Mouse (Mus musculus) liver, adult (tissue): ENCODE results near the gene Igf2r.

Experiments
- GATA4 ChIP-seq: IDR thresholded peaks from 2 replicates; pipeline ENCODE4 v1.6.1; 2014; ENCODE audit warnings: mild to moderate bottlenecking, low read length; ENCODE audit not compliant: insufficient replicate concordance

Gene Igf2r

GRCm38 (mm10) chr17:12744071-12744470 is 25.4 kb downstream of the Igf2r start:
- TF ChIP-seq GATA4, result no peak

GRCm38 (mm10) chr17:12742151-12742908 is 27.1 kb downstream of the Igf2r start:
- TF ChIP-seq GATA4, result no peak

DNA sequence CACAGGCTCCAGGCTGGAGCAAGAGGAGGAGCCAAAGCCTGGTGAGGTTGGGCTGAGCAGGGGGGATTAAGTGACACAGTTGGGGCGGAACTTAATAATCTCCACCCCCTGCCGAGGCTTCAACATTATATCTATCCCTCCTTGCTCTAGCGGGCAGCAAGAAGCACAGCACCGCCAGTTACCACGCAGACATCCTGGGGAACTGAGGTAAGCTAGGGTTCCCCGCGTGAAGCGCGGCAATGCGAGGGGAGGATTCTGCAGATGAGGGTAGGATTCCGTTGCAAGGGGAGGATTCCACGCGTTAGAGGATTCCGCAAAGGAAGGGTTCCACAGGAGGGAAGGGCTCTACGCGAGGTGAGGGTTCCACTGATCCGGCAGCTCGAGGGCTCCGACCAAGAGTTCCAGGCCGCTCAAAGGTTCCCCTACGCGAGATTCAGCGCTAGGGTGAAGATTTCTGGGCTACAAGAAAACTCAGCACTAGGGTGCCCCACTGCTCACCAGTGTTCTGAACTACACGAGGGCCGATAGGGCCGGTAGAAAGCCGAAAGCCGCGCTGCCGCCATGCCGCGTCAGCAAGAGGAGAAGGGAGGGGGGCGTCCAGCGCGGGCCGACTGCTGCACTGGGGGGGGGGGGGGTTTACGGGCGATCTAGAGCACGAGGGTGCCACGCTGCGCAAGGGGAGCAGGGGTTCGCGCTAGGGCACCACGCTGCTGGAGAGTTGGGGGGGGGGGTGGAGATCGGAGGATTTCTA is 28.1 kb downstream of the Igf2r start:
- no peak for TF ChIP-seq GATA4

- peak; percentile 42; the same call in 1 of the 2 replicates for TF ChIP-seq GATA4
Measured at GRCm38 (mm10) chr17:12740317-12740716, 29.1 kb downstream of the Igf2r start.

DNA sequence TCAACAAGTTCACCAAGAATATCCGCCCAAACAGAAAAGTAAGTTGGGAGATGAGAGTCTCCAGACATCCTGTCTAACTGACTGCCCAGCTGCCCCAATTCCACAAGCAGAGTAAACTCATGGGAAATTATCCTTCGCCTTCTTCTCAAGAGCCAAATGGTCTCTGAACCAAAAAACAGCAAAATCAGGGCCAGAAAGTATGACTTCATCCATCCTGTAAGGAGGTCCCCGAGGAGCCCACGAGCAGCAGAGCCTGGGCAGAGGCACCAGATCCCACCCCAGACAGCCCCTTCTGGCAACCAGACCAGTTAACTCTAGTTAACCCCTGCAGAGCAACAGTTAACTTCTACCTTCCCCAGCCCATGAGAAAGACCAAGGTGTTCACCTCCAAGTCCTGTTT is 29.9 kb downstream of the Igf2r start:
- TF ChIP-seq GATA4, result no peak

GRCm38 (mm10) chr17:12737934-12738333 is 31.5 kb downstream of the Igf2r start:
- no peak for TF ChIP-seq GATA4

GRCm38 (mm10) chr17:12734205-12734857 is 35.1 kb downstream of the Igf2r start:
- TF ChIP-seq GATA4, result no peak

DNA sequence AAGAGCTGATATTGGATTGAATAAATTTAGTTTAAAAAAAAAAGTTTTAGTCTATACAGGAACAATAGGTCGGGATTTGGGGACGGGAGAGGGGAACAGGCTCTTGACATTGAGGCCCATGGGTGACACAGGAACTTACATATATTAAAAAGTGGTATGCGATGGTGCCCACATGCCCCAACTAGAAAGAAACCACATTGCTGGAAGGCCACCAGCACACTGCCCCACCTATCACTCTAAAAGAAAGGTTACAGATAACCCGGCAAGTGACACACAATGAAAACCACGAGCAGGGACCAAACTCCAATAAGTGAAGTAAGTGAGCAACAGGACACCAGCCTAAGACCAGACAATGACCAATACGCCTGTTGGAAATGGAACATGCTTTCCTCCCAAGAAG is 36.3 kb downstream of the Igf2r start:
- no peak for TF ChIP-seq GATA4

- no peak for TF ChIP-seq GATA4
Measured at GRCm38 (mm10) chr17:12728536-12728935, 40.9 kb downstream of the Igf2r start.

GRCm38 (mm10) chr17:12727748-12728147 is 41.7 kb downstream of the Igf2r start:
- no peak for TF ChIP-seq GATA4

- no peak for TF ChIP-seq GATA4
Measured at GRCm38 (mm10) chr17:12725871-12726270, 43.6 kb downstream of the Igf2r start.

GRCm38 (mm10) chr17:12724767-12725744 is 44.4 kb downstream of the Igf2r start:
- TF ChIP-seq GATA4, result no peak

- no peak for TF ChIP-seq GATA4
Measured at GRCm38 (mm10) chr17:12723986-12724766, 45.3 kb downstream of the Igf2r start.

DNA sequence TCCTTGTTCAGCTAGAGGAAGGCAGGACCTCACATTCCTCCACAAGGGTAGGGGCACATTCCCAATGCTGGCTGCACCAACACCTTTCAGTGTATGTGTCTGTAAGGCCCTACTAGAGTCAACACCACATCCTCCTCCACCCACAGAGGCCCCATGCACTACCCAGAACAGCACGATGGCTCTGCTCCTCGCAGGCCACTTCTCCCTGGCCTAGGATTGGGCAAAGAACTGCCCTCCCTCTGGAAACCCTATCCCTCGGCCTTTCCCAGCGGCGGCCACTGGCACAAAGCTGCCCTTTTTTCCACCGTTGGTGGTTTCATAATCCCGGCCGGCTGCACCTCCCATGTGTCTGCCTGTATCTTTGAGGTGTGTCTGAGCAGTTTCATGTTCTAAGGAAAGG is 46.8 kb downstream of the Igf2r start:
- no peak for TF ChIP-seq GATA4
